Mouse (Mus musculus): ENCODE results near the gene Ccn5. TPM values are rescaled to one million over a fixed set of nuclear protein-coding genes. Genes with fewer than 3 reads are reported as not detected.

Gene Ccn5
- polyA plus RNA-seq, 1 experiment from 2014 or later, result 0.31 TPM

GRCm38 (mm10) chr2:163800832-163801231 lies 19.8 kb upstream of the Ccn5 start:
- H3K27me3 ChIP-seq (replicated peaks; ENCODE audit: control insufficient read depth, insufficient read depth, low read length), result no peaks in the 10 kb centered on the region
- H3K9ac ChIP-seq (ENCODE audit: low read depth, low read length), result no peak overlapping the region
- H3K36me3 ChIP-seq (ENCODE audit: control insufficient read depth, insufficient read depth, low read length), result no peaks in the 10 kb centered on the region
- H3K4me2 ChIP-seq (ENCODE audit: low read length), result no peak overlapping the region
- no peak for ATAC-seq
- no peaks in the 10 kb centered on the region for H3K4me1 ChIP-seq (ENCODE audit: control insufficient read depth, insufficient read depth, low read depth, low read length)
- H3K27ac ChIP-seq (ENCODE audit: low read depth, low read length), result no peak overlapping the region
- H3K4me3 ChIP-seq (ENCODE audit: low read length), result no peak overlapping the region
- WGBS, result 27% methylated on average over 3 of the region's 3 CpGs
- no peaks in the 10 kb centered on the region for H3K9me3 ChIP-seq (ENCODE audit: control insufficient read depth, low read length)

DNA sequence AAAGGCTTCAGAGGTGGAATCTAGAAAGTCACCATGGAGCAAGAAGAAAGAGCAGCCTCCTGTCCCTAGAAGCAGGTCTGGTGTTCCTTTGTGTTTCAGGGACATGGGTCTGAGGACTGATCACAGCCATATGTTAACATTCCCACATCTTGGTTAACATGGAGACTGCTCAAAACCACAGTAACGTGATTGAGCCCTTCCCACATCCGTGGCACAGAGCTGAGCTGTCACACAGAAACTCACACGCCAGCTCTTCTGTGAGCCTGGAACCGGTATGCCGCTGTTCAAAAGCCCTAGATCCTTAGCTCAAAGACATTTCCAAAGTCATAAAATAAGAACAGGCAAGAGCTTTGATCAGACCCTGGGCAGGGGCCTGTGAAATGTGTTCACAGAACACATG lies 19.3 kb upstream of the Ccn5 start:
- 86% methylated on average over 5 of the region's 5 CpGs for WGBS
- Histone ChIP-seq H3K9me3 (ENCODE audit: control insufficient read depth, low read length) (no peaks in the 10 kb centered on the region), H3K9ac (ENCODE audit: low read depth, low read length) (no peak overlapping the region), H3K27ac (ENCODE audit: low read depth, low read length) (no peak overlapping the region), H3K4me2 (ENCODE audit: low read length) (no peak overlapping the region), H3K4me3 (ENCODE audit: low read length) (no peak overlapping the region), H3K36me3 (ENCODE audit: control insufficient read depth, insufficient read depth, low read length) (no peaks in the 10 kb centered on the region), H3K4me1 (ENCODE audit: control insufficient read depth, insufficient read depth, low read depth, low read length) (no peaks in the 10 kb centered on the region), H3K27me3 (replicated peaks; ENCODE audit: control insufficient read depth, insufficient read depth, low read length) (no peaks in the 10 kb centered on the region)
- ATAC-seq, result no peak

GRCm38 (mm10) chr2:163803838-163804237 lies 16.8 kb upstream of the Ccn5 start:
- Histone ChIP-seq H3K27ac (ENCODE audit: low read depth, low read length) (no peak overlapping the region), H3K36me3 (ENCODE audit: control insufficient read depth, insufficient read depth, low read length) (no peaks in the 10 kb centered on the region), H3K4me3 (ENCODE audit: low read length) (no peak overlapping the region), H3K4me2 (ENCODE audit: low read length) (no peak overlapping the region), H3K4me1 (ENCODE audit: control insufficient read depth, insufficient read depth, low read depth, low read length) (no peaks in the 10 kb centered on the region), H3K9me3 (ENCODE audit: control insufficient read depth, low read length) (no peaks in the 10 kb centered on the region), H3K27me3 (replicated peaks; ENCODE audit: control insufficient read depth, insufficient read depth, low read length) (no peaks in the 10 kb centered on the region), H3K9ac (ENCODE audit: low read depth, low read length) (no peak overlapping the region)
- ATAC-seq, result no peak
- 85% methylated on average over 5 of the region's 5 CpGs for WGBS

- no peak for ATAC-seq
- no peak overlapping the region for H3K4me3 ChIP-seq (ENCODE audit: low read length)
- H3K4me2 ChIP-seq (ENCODE audit: low read length), result no peak overlapping the region
- no peak overlapping the region for H3K27ac ChIP-seq (ENCODE audit: low read depth, low read length)
- no peak overlapping the region for H3K9ac ChIP-seq (ENCODE audit: low read depth, low read length)
- no peaks in the 10 kb centered on the region for H3K36me3 ChIP-seq (ENCODE audit: control insufficient read depth, insufficient read depth, low read length)
- no peaks in the 10 kb centered on the region for H3K4me1 ChIP-seq (ENCODE audit: control insufficient read depth, insufficient read depth, low read depth, low read length)
- H3K9me3 ChIP-seq (ENCODE audit: control insufficient read depth, low read length), result no peaks in the 10 kb centered on the region
- 88% methylated on average over 4 of the region's 4 CpGs for WGBS
- no peaks in the 10 kb centered on the region for H3K27me3 ChIP-seq (replicated peaks; ENCODE audit: control insufficient read depth, insufficient read depth, low read length)
Measured at GRCm38 (mm10) chr2:163809166-163809565, 11.5 kb upstream of the Ccn5 start.

DNA sequence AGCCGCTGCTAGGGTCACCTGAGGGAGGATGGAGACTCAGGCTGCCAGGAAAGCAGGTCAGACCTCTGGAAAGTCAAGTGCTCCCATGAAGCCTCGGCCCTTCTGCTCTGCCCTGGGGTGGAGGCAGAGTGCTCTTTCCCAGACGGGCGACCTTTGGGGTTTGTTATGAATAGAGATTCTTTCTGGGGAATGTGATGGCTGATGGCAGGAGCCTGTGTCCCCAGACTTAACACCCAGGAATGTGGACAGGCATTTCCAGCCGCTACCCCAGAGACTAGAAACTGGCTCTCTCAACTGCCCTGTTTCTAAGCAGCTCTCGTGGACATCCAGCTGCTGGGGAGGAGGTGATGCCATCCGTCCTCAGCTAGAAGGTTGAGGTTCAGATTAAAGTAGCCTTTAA lies 11.0 kb upstream of the Ccn5 start:
- H3K4me1 ChIP-seq (ENCODE audit: control insufficient read depth, insufficient read depth, low read depth, low read length), result no peaks in the 10 kb centered on the region
- no peak overlapping the region for H3K4me3 ChIP-seq (ENCODE audit: low read length)
- H3K9me3 ChIP-seq (ENCODE audit: control insufficient read depth, low read length), result no peaks in the 10 kb centered on the region
- H3K27me3 ChIP-seq (replicated peaks; ENCODE audit: control insufficient read depth, insufficient read depth, low read length), result no peaks in the 10 kb centered on the region
- no peak overlapping the region for H3K27ac ChIP-seq (ENCODE audit: low read depth, low read length)
- H3K36me3 ChIP-seq (ENCODE audit: control insufficient read depth, insufficient read depth, low read length), result no peaks in the 10 kb centered on the region
- H3K9ac ChIP-seq (ENCODE audit: low read depth, low read length), result no peak overlapping the region
- no peak for ATAC-seq
- H3K4me2 ChIP-seq (ENCODE audit: low read length), result no peak overlapping the region
- 73% methylated on average over 7 of the region's 7 CpGs for WGBS

GRCm38 (mm10) chr2:163813077-163813476 lies 7.6 kb upstream of the Ccn5 start:
- Histone ChIP-seq H3K9me3 (ENCODE audit: control insufficient read depth, low read length) (no peaks in the 10 kb centered on the region), H3K4me2 (ENCODE audit: low read length) (no peak overlapping the region), H3K27me3 (replicated peaks; ENCODE audit: control insufficient read depth, insufficient read depth, low read length) (no peaks in the 10 kb centered on the region), H3K36me3 (ENCODE audit: control insufficient read depth, insufficient read depth, low read length) (no peaks in the 10 kb centered on the region), H3K4me1 (ENCODE audit: control insufficient read depth, insufficient read depth, low read depth, low read length) (no peaks in the 10 kb centered on the region), H3K4me3 (ENCODE audit: low read length) (no peak overlapping the region), H3K9ac (ENCODE audit: low read depth, low read length) (no peak overlapping the region), H3K27ac (ENCODE audit: low read depth, low read length) (no peak overlapping the region)
- ATAC-seq, result no peak
- WGBS, result 50% methylated on average over 5 of the region's 5 CpGs

DNA sequence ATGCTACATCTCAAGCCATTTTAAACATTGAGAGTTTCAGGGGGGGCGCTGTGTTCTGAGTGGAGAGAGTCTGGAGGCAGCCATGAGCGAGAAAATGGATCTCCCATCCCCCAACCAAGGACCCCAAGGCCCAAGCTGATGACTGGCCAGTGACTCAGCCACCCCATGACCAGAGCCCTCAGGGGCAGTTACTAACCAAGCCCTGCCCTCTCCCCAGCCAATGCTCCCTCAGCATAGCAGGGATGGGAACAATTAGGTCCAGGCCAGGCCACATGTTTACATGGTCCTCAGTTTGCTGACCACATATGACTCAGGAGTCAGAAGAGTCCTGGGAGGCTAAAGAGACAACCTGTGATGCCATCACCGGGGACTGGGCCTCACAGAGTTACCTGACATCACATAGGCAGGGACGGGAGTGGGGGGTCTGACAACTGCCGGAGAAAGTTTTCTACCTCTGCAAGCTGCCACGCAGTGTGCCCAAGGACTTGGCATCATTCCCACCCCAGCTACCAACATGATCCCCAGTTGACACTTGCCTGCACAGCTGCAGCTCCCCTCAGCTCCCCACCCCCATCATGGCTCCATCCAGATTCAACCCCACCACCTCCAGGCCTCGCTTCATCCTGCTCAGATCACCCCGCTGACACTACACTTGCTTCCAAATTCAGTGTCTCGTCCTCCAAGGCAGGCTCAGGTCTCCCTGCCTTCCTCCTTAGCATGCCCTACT lies 5.8 kb upstream of the Ccn5 start:
- 84% methylated on average over 9 of the region's 9 CpGs for WGBS
- no peaks in the 10 kb centered on the region for H3K36me3 ChIP-seq (ENCODE audit: control insufficient read depth, insufficient read depth, low read length)
- H3K4me3 ChIP-seq (ENCODE audit: low read length), result no peak overlapping the region
- H3K4me2 ChIP-seq (ENCODE audit: low read length), result no peak overlapping the region
- no peak for ATAC-seq
- H3K27ac ChIP-seq (ENCODE audit: low read depth, low read length), result no peak overlapping the region
- H3K4me1 ChIP-seq (ENCODE audit: control insufficient read depth, insufficient read depth, low read depth, low read length), result no peaks in the 10 kb centered on the region
- H3K9me3 ChIP-seq (ENCODE audit: control insufficient read depth, low read length), result no peaks in the 10 kb centered on the region
- H3K9ac ChIP-seq (ENCODE audit: low read depth, low read length), result no peak overlapping the region
- H3K27me3 ChIP-seq (replicated peaks; ENCODE audit: control insufficient read depth, insufficient read depth, low read length), result no peaks in the 10 kb centered on the region

- H3K9me3 ChIP-seq (ENCODE audit: control insufficient read depth, low read length), result no peaks in the 10 kb centered on the region
- H3K4me1 ChIP-seq (ENCODE audit: control insufficient read depth, insufficient read depth, low read depth, low read length), result no peaks in the 10 kb centered on the region
- no peak overlapping the region for H3K4me2 ChIP-seq (ENCODE audit: low read length)
- no peak overlapping the region for H3K9ac ChIP-seq (ENCODE audit: low read depth, low read length)
- no peak overlapping the region for H3K4me3 ChIP-seq (ENCODE audit: low read length)
- no peaks in the 10 kb centered on the region for H3K36me3 ChIP-seq (ENCODE audit: control insufficient read depth, insufficient read depth, low read length)
- no peak overlapping the region for H3K27ac ChIP-seq (ENCODE audit: low read depth, low read length)
- 8% methylated on average over 4 of the region's 4 CpGs for WGBS
- no peak for ATAC-seq
- no peaks in the 10 kb centered on the region for H3K27me3 ChIP-seq (replicated peaks; ENCODE audit: control insufficient read depth, insufficient read depth, low read length)
Measured at GRCm38 (mm10) chr2:163823248-163823647, 2.6 kb downstream of the Ccn5 start.

- Histone ChIP-seq H3K27ac (ENCODE audit: low read depth, low read length) (no peak overlapping the region), H3K4me2 (ENCODE audit: low read length) (no peak overlapping the region), H3K36me3 (ENCODE audit: control insufficient read depth, insufficient read depth, low read length) (no peaks in the 10 kb centered on the region), H3K27me3 (replicated peaks; ENCODE audit: control insufficient read depth, insufficient read depth, low read length) (no peaks in the 10 kb centered on the region), H3K4me3 (ENCODE audit: low read length) (no peak overlapping the region), H3K4me1 (ENCODE audit: control insufficient read depth, insufficient read depth, low read depth, low read length) (no peaks in the 10 kb centered on the region), H3K9ac (ENCODE audit: low read depth, low read length) (no peak overlapping the region), H3K9me3 (ENCODE audit: control insufficient read depth, low read length) (no peaks in the 10 kb centered on the region)
- 26% methylated on average over 11 of the region's 11 CpGs for WGBS
- no peak for ATAC-seq
Measured at GRCm38 (mm10) chr2:163823771-163824170, 3.1 kb downstream of the Ccn5 start.

DNA sequence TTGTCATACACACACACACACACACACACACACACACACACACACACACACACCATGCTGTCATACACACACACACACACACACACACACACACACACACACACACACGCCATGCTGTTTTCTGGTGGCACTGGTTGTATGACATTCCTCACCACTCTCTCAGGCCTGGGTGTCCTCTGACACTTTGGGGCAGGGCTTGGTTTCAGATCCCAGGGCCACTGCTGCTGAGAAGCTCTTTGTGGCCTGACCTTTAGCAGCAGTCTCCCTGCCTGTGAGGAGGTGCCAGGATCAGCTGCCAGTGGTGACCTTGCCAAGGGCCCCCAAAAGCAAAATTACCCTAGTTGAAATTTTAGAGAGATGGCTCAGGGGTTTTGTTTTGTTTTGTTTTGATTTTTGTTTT lies 5.2 kb downstream of the Ccn5 start:
- ATAC-seq, result no peak
- H3K4me3 ChIP-seq (ENCODE audit: low read length), result no peak overlapping the region
- no peaks in the 10 kb centered on the region for H3K4me1 ChIP-seq (ENCODE audit: control insufficient read depth, insufficient read depth, low read depth, low read length)
- no peaks in the 10 kb centered on the region for H3K9me3 ChIP-seq (ENCODE audit: control insufficient read depth, low read length)
- H3K36me3 ChIP-seq (ENCODE audit: control insufficient read depth, insufficient read depth, low read length), result no peaks in the 10 kb centered on the region
- H3K27me3 ChIP-seq (replicated peaks; ENCODE audit: control insufficient read depth, insufficient read depth, low read length), result no peaks in the 10 kb centered on the region
- no peak overlapping the region for H3K27ac ChIP-seq (ENCODE audit: low read depth, low read length)
- 76% methylated on average over 1 of the region's 1 CpGs for WGBS
- no peak overlapping the region for H3K9ac ChIP-seq (ENCODE audit: low read depth, low read length)
- no peak overlapping the region for H3K4me2 ChIP-seq (ENCODE audit: low read length)
